Mouse (Mus musculus): ENCODE results near the gene Adamts20. TPM values are rescaled to one million over a fixed set of nuclear protein-coding genes. Genes with fewer than 3 reads are reported as not detected.
A peak's percentile ranks its signal among the peaks of the same experiment; 100 is the strongest.

Gene Adamts20
- polyA plus RNA-seq, 1 experiment from 2014 or later = 4.0 TPM

DNA sequence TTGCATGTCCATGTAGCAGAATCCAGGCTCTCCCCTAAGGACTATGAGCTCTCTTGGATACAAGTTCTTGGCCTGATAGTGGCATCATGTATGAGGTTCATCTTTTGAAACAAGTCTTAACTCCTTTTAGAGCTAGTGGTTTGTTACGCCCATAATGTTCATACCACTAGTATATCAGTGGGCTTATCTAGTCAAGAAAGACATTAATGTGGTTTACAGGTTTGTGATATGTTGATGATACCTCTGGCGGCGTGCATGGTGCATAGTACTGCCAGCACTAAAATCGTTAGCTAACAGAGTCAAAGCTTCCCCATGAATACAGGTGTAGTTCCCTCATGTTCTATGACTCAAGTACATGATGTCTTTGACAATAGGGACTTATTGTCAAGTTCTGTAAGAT lies 205.7 kb downstream of the Adamts20 start:
- no peak overlapping the region for H3K4me2 ChIP-seq (replicated peaks; ENCODE audit: low read depth, low read length)
- 97% methylated on average over 4 of the region's 4 CpGs for WGBS

DNA sequence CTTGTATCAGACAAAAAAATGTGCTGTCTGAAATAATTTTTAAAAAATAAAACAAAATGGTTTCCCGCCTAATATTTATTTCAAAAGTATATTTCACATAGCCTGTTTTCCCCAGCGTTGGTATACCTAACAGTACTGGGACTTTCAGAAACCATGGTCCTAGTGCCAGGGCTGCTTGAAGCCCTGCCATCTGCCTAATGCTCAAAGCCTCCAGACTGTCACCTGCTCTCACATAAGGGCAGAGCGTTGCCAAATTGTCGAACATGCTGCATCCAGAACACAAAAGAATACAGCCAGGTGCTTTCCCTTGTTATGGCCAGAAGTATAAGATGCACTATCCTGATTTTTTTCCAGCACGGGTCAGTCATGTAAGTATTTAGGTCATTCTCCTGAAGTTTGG lies 209.7 kb downstream of the Adamts20 start:
- Histone ChIP-seq H3K4me1 (ENCODE audit: control insufficient read depth, insufficient read depth, low read length) (no peaks in the 10 kb centered on the region), H3K36me3 (ENCODE audit: control insufficient read depth, insufficient read depth, low read length) (no peaks in the 10 kb centered on the region), H3K4me3 (ENCODE audit: low read length) (no peak overlapping the region), H3K9me3 (ENCODE audit: control insufficient read depth, low read length) (no peaks in the 10 kb centered on the region), H3K27me3 (ENCODE audit: control insufficient read depth, insufficient read depth, low read length) (no peaks in the 10 kb centered on the region), H3K4me2 (replicated peaks; ENCODE audit: low read depth, low read length) (no peak overlapping the region), H3K27ac (ENCODE audit: low read depth, low read length) (no peak overlapping the region), H3K9ac (ENCODE audit: low read depth, low read length) (no peak overlapping the region)
- ATAC-seq (ENCODE audit: low FRiP score, low TSS enrichment) = no peak
- WGBS = 91% methylated on average over 5 of the region's 5 CpGs

More for the DNA sequence above, 205.7 kb downstream of the Adamts20 start:
- Histone ChIP-seq H3K27me3 (ENCODE audit: control insufficient read depth, insufficient read depth, low read length) (no peaks in the 10 kb centered on the region), H3K36me3 (ENCODE audit: control insufficient read depth, insufficient read depth, low read length) (no peaks in the 10 kb centered on the region), H3K4me3 (ENCODE audit: low read length) (no peak overlapping the region), H3K4me1 (ENCODE audit: control insufficient read depth, insufficient read depth, low read length) (no peaks in the 10 kb centered on the region), H3K27ac (ENCODE audit: low read depth, low read length) (no peak overlapping the region), H3K9me3 (ENCODE audit: control insufficient read depth, low read length) (no peaks in the 10 kb centered on the region), H3K9ac (ENCODE audit: low read depth, low read length) (no peak overlapping the region)
- ATAC-seq (ENCODE audit: low FRiP score, low TSS enrichment) = no peak

DNA sequence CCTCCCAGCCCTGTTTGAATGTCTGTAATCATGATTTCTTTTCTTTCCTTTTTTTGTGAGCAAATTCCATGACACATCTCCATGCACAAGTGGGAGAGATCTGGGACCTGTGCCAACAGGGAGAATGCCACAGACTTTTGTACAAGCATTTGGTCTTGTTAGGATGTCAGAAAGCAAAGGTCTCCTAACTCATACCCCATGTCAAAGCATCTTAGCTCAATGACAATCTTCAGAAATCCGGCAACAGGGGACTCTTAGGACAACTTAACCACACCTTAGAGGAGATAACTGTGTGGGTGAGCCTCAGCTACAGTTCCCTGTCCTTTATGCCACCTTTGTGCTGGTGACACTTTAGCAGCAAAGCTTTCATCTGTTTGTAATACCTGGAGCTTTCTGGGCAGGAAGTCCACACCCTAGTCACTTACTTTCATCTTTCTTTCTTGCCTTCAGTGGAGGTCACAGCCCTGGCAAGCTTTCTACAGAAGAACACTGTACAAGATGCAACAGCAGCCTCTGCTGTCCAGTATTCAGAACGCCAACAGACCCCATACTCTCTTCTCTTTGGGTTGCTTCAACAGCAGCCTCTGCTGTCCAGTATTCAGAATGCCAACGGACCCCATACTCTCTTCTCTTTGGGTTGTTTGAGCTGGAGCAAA lies 210.2 kb downstream of the Adamts20 start:
- H3K36me3 ChIP-seq (ENCODE audit: control insufficient read depth, insufficient read depth, low read length) = no peaks in the 10 kb centered on the region
- no peaks in the 10 kb centered on the region for H3K4me1 ChIP-seq (ENCODE audit: control insufficient read depth, insufficient read depth, low read length)
- H3K4me3 ChIP-seq (ENCODE audit: low read length) = no peak overlapping the region
- H3K9ac ChIP-seq (ENCODE audit: low read depth, low read length) = no peak overlapping the region
- no peak for ATAC-seq (ENCODE audit: low FRiP score, low TSS enrichment)
- 83% methylated on average over 3 of the region's 3 CpGs for WGBS
- no peak overlapping the region for H3K27ac ChIP-seq (ENCODE audit: low read depth, low read length)
- H3K27me3 ChIP-seq (ENCODE audit: control insufficient read depth, insufficient read depth, low read length) = no peaks in the 10 kb centered on the region
- H3K4me2 ChIP-seq (replicated peaks; ENCODE audit: low read depth, low read length) = no peak overlapping the region
- H3K9me3 ChIP-seq (ENCODE audit: control insufficient read depth, low read length) = no peaks in the 10 kb centered on the region

DNA sequence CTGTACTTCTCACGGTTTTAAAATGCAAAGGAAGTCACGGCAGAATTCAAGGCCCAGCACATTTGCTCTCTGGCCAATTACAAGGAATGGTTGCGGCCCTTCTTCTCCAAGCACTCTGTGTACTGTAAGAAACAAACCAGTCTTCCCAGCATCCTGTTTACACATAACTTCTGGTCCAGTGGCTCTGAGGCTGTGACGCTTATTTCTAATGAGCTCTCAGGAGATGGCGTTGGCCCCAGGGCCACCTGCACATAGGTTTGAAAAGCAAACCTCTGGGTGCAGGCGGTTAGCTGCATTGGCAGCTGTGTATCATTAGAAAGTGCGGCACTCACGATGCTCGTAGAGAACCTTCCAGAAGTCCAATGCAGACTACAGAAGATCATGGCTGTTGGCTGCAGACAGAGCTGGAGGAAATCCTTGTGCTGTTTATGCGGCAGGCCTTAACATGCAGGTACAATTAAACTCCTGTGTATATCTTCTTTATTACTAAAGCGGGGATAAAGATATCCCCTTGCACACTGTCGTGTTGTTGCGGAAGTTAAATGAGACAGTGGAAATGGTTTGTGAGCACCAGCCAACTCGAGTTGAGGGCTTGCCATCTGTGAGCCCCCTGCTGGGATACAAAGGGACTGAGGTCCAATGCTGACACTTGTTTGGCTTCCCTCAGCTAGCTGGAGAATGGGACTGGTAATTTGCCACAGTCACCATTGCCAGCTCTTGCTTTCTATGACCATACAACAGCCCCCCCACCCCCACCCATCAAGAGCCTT lies 210.9 kb downstream of the Adamts20 start:
- H3K4me3 ChIP-seq (ENCODE audit: low read length) = no peak overlapping the region
- no peak overlapping the region for H3K4me2 ChIP-seq (replicated peaks; ENCODE audit: low read depth, low read length)
- no peak overlapping the region for H3K27ac ChIP-seq (ENCODE audit: low read depth, low read length)
- H3K4me1 ChIP-seq (ENCODE audit: control insufficient read depth, insufficient read depth, low read length) = no peaks in the 10 kb centered on the region
- no peaks in the 10 kb centered on the region for H3K27me3 ChIP-seq (ENCODE audit: control insufficient read depth, insufficient read depth, low read length)
- ATAC-seq (ENCODE audit: low FRiP score, low TSS enrichment) = no peak
- H3K9ac ChIP-seq (ENCODE audit: low read depth, low read length) = no peak overlapping the region
- H3K9me3 ChIP-seq (ENCODE audit: control insufficient read depth, low read length) = no peaks in the 10 kb centered on the region
- H3K36me3 ChIP-seq (ENCODE audit: control insufficient read depth, insufficient read depth, low read length) = no peaks in the 10 kb centered on the region
- 82% methylated on average over 14 of the region's 14 CpGs for WGBS

DNA sequence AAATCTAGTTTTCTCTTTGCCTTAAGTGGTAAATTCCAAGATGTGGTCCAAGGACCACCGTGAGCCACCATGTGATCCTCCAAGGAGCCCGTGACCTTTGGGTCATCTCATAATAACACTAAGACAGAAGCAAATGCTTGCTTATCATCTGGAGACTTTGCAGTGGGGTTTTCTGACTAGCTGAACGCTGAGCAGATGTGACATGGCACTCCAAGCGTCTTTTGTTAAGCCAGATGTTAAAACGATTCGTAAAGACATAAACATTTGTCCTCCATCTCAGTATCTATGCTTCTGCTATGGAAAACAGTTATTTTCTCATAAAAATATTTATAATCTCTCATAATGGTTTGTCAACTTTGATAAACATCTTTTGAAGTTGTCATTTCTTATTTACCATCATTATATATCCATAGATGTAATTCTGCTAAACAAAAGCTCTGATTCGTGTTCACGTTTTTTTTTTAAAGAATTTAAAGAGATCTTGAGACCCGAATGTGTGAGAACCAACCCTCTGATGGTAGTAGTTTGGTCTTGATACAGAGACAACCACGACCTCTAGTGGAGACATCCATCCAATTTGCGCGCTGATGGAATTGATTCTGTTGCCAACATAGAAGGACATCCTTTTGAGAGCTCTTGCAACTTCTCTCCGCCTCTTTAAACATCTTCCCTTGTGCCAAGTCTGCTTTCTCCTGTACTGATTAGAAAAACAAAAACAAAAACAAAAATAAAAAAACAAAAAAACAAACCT lies 212.1 kb downstream of the Adamts20 start:
- H3K27me3 ChIP-seq (ENCODE audit: control insufficient read depth, insufficient read depth, low read length) = no peaks in the 10 kb centered on the region
- no peak for ATAC-seq (ENCODE audit: low FRiP score, low TSS enrichment)

DNA sequence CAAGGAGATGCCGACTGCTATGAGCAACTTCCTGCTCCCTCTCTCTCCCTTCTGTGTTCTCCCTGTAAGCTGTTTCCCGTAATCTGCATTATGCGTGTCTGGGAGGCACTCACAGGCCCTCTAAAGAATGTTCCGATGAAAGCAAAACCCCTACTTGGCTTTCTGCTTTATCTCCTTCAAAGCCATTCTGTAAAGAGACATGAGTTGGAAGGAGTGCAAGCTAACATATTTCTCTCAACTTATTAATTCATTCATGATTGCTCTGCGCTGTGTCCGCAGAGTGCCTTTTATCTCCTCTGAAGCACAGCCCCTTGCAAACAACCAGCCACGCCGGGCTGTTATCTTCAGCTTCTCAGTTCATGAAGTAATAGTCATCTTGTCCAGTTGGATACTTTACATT lies 215.5 kb downstream of the Adamts20 start:
- Histone ChIP-seq H3K9ac (ENCODE audit: low read depth, low read length) (no peak overlapping the region), H3K36me3 (ENCODE audit: control insufficient read depth, insufficient read depth, low read length) (no peaks in the 10 kb centered on the region), H3K27me3 (ENCODE audit: control insufficient read depth, insufficient read depth, low read length) (no peaks in the 10 kb centered on the region), H3K4me3 (ENCODE audit: low read length) (no peak overlapping the region), H3K4me2 (replicated peaks; ENCODE audit: low read depth, low read length) (no peak overlapping the region), H3K9me3 (ENCODE audit: control insufficient read depth, low read length) (no peaks in the 10 kb centered on the region), H3K4me1 (ENCODE audit: control insufficient read depth, insufficient read depth, low read length) (peaks cover 7% of the 10 kb centered on the region; the same call in 1 of the 2 replicates), H3K27ac (ENCODE audit: low read depth, low read length) (no peak overlapping the region)
- no peak for ATAC-seq (ENCODE audit: low FRiP score, low TSS enrichment)
- WGBS = 78% methylated on average over 8 of the region's 8 CpGs

More for the DNA sequence above, 212.1 kb downstream of the Adamts20 start:
- Histone ChIP-seq H3K36me3 (ENCODE audit: control insufficient read depth, insufficient read depth, low read length) (no peaks in the 10 kb centered on the region), H3K9ac (ENCODE audit: low read depth, low read length) (no peak overlapping the region), H3K4me2 (replicated peaks; ENCODE audit: low read depth, low read length) (no peak overlapping the region), H3K27ac (ENCODE audit: low read depth, low read length) (no peak overlapping the region), H3K4me3 (ENCODE audit: low read length) (no peak overlapping the region), H3K4me1 (ENCODE audit: control insufficient read depth, insufficient read depth, low read length) (0 out of 2 replicates have a peak, but pooled peaks cover 4% of the 10 kb centered on the region), H3K9me3 (ENCODE audit: control insufficient read depth, low read length) (no peaks in the 10 kb centered on the region)
- WGBS = 71% methylated on average over 13 of the region's 13 CpGs

DNA sequence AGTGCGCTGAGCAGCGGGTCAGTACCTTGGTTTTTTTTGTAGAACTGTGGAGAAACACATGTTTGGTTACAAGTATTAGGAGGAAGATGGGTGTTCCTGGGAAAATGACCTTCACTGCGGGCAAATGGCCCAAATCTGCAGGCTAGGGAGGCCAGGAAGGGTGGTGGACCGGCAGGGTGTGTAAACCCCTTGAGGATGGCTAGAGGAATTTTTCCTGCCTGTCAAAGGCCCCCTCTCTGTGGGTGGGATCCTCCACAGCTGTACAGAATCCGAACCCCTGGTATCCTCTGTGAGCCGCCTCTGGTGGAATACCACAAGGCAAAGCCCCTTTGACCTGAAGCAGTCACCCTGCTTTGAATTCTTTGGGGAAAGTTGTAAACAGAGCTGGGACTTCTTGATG lies 216.8 kb downstream of the Adamts20 start:
- 50% methylated on average over 6 of the region's 6 CpGs for WGBS
- ATAC-seq (ENCODE audit: low FRiP score, low TSS enrichment) = peak; percentile 62; the same call in 1 of the 2 replicates

DNA sequence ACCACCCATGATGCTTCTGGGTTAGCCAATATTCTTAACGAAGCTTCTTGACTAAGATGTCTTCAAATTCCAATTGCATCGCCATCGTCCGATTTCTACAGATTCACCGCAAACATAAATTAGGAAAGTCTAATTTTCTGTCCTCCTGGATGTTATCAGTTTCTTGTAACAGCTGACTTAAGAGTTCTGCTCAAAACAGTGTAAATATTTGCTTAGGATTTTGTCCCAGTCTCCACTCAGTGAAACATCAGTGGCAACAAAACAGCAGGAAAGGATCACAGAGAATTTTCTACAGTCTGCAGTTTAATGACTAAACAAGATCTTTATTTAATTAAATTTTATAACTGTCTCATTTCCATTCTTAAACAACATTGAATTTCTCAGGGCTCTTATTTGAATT lies 218.5 kb downstream of the Adamts20 start:
- 49% methylated on average over 5 of the region's 5 CpGs for WGBS
- Histone ChIP-seq H3K4me3 (ENCODE audit: low read length) (no peak overlapping the region), H3K27me3 (ENCODE audit: control insufficient read depth, insufficient read depth, low read length) (no peaks in the 10 kb centered on the region), H3K36me3 (ENCODE audit: control insufficient read depth, insufficient read depth, low read length) (no peaks in the 10 kb centered on the region), H3K9ac (ENCODE audit: low read depth, low read length) (no peak overlapping the region), H3K4me2 (replicated peaks; ENCODE audit: low read depth, low read length) (no peak overlapping the region), H3K4me1 (ENCODE audit: control insufficient read depth, insufficient read depth, low read length) (peaks cover 7% of the 10 kb centered on the region; the same call in 1 of the 2 replicates), H3K27ac (ENCODE audit: low read depth, low read length) (peak overlapping the region; percentile 13; the same call in 1 of the 2 replicates), H3K9me3 (ENCODE audit: control insufficient read depth, low read length) (no peaks in the 10 kb centered on the region)
- no peak for ATAC-seq (ENCODE audit: low FRiP score, low TSS enrichment)

More for the DNA sequence above, 216.8 kb downstream of the Adamts20 start:
- Histone ChIP-seq H3K27ac (ENCODE audit: low read depth, low read length) (peak overlapping the region; percentile 38; the same call in 1 of the 2 replicates), H3K36me3 (ENCODE audit: control insufficient read depth, insufficient read depth, low read length) (no peaks in the 10 kb centered on the region), H3K27me3 (ENCODE audit: control insufficient read depth, insufficient read depth, low read length) (no peaks in the 10 kb centered on the region), H3K4me3 (ENCODE audit: low read length) (no peak overlapping the region), H3K9me3 (ENCODE audit: control insufficient read depth, low read length) (no peaks in the 10 kb centered on the region), H3K4me2 (replicated peaks; ENCODE audit: low read depth, low read length) (no peak overlapping the region), H3K9ac (ENCODE audit: low read depth, low read length) (no peak overlapping the region), H3K4me1 (ENCODE audit: control insufficient read depth, insufficient read depth, low read length) (peaks cover 7% of the 10 kb centered on the region; the same call in 1 of the 2 replicates)

All from kidney, embryonic 14.5 days (tissue).